Mouse (Mus musculus): Measurements from ENCODE around the gene Crlf1. TPM values are rescaled to one million over a fixed set of nuclear protein-coding genes. Genes with fewer than 3 reads are reported as not detected.

Gene Crlf1
- polyA plus RNA-seq, 1 experiment: 27.7 TPM

DNA sequence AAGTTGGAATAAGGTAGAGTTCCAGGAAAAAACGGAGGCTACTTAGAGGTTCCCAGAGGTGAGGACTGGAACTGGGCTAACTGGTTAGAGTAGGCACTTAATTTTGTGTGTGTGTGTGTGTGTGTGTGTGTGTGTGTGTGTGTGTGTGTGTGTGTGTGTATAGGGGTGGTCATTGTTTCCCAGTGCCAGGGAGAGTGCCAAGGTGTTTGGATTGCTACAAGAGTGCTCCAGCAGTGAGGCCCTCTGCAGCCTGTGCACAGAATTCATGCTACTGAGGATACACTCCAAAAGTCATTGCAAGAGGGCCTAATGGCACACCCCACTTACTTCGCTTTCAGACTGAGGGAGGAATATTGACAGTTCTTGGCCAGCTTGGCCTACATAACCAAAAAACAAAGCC, 10.0 kb upstream of the Crlf1 start:
- peaks cover 2% of the 10 kb centered on the region for H3K4me1 ChIP-seq (ENCODE audit: control insufficient read depth, insufficient read depth, low read length)
- 55% methylated on average over 2 of the region's 2 CpGs for WGBS
- DNase-seq: no peak
- H3K4me3 ChIP-seq (replicated peaks; ENCODE audit: extremely low read depth, low read depth, low read length): no peak overlapping the region
- TF ChIP-seq POLR2A (IDR thresholded peaks at IDR 0.05; ENCODE audit: borderline replicate concordance, extremely low read depth, low read depth, low read length) (no peak), CTCF (IDR thresholded peaks at IDR 0.05; ENCODE audit: insufficient read depth, low read length) (no peak)

DNA sequence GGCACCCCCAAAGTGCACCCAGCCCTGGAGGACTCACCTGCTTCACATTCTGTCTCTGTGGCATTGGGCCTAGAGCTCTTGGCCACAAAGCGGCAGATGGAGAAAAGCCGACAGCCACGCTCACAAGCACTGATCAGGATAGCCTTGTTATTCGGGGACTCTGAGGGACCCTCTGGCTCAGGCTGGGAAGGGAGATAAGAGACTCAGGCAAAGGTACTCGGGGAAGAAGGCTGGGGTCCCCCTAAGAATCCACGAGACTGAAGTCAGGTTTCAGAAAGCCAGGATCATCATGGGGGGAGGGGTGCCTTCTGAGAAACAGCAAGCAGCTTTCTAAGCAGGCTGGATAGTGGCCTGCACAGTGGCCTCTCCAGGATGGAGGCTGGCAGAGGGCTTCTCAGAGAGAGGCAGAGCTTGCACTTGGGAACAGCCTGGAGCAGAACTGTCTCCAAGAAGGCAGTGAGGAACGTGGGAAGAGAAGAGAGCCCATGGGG, 6.7 kb upstream of the Crlf1 start:
- Histone ChIP-seq H3K4me3 (replicated peaks; ENCODE audit: extremely low read depth, low read depth, low read length) (no peak overlapping the region), H3K4me1 (ENCODE audit: control insufficient read depth, insufficient read depth, low read length) (peaks cover 13% of the 10 kb centered on the region)
- DNase-seq: no peak
- no peak for TF ChIP-seq CTCF (IDR thresholded peaks at IDR 0.05; ENCODE audit: insufficient read depth, low read length)
- no peak for TF ChIP-seq POLR2A (IDR thresholded peaks at IDR 0.05; ENCODE audit: borderline replicate concordance, extremely low read depth, low read depth, low read length)
- WGBS: 59% methylated on average over 7 of the region's 7 CpGs

DNA sequence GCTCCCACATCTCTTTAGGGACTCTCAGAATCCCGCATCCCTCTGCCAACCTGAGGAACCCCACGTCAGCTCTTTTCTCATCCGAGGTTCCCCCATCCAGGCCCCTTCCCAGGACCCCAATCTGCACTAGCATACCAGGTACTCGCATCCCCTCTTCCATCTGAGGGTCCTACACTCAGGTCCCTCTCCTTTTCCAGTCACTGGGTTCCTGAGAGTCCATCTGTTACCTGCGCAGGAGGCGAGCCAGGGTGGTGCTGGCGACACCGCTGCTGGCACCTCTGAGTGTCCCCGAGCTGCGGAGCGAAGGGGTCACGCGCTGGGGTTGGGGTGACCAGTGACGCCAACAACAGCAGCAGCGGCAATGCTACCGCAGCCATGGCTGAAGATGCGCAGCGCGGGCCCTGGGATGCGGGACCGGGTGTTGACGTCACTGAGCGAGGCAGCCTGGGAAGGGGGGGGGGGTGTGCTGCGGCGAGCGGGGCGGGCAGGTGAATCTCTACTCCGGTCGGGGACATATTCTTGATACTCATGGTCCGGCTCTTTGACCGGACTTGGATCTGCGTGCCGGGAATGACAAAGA, 5.9 kb upstream of the Crlf1 start, which contains the start of gene Tmem59l:
Tmem59l (minus strand) TSS at position 418 of the 580 bp plus-strand sequence.
- no peak within 1 kb of the TSS for H3K4me3 ChIP-seq (replicated peaks; ENCODE audit: extremely low read depth, low read depth, low read length)
- TF ChIP-seq CTCF (IDR thresholded peaks at IDR 0.05; ENCODE audit: insufficient read depth, low read length) (no peak), POLR2A (IDR thresholded peaks at IDR 0.05; ENCODE audit: borderline replicate concordance, extremely low read depth, low read depth, low read length) (no peak)
- WGBS: 20% methylated on average over 33 of the region's 33 CpGs

DNA sequence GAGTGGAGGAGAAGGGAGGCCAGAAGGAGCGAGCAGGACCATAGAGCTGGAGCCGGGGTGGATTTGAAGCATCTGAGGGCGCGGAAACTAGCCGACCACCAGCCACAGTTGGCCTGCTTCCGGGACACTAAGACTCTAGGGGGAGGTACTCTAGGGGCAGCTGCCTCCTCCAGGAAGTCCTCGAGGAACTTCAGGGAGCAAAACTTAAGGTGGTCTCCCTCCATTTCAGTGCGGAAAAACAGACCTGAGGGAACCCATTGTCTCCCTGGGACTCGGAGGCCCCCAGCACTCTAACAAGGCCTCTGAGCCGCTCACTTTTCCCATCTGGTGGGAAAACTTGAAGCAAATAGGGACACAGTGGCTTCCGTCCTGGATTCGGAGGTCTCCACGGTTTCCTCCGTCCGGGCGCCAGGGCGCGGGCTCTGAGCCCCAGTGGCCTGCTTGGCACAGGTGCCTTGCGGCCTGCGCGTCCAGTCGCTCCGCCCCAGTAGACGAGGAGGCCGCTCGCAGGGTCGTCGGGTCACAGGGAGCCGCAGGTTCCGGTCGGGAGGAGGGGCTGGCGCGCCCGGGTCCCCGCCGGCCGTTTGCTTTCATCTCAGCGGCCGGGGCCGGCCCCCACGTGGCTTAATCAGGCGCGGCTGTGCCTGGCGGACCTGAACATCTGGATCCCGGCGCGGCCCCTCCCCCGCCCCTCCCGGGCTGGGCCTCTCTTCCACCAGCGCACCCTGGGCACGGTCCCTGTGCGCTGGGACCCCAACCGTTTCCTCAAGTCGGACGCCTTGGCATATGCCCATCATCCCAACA, 4.8 kb upstream of the Crlf1 start:
- no peak overlapping the region for H3K4me3 ChIP-seq (replicated peaks; ENCODE audit: extremely low read depth, low read depth, low read length)
- TF ChIP-seq POLR2A (IDR thresholded peaks at IDR 0.05; ENCODE audit: borderline replicate concordance, extremely low read depth, low read depth, low read length): no peak
- TF ChIP-seq CTCF (IDR thresholded peaks at IDR 0.05; ENCODE audit: insufficient read depth, low read length): no peak
- WGBS: 6% methylated on average over 54 of the region's 55 CpGs
- DNase-seq: peak; percentile 63
- peaks cover 13% of the 10 kb centered on the region for H3K4me1 ChIP-seq (ENCODE audit: control insufficient read depth, insufficient read depth, low read length)

More for the DNA sequence above, 5.9 kb upstream of the Crlf1 start, which contains the start of gene Tmem59l:
- peaks cover 13% of the 10 kb centered on the region for H3K4me1 ChIP-seq (ENCODE audit: control insufficient read depth, insufficient read depth, low read length)
- DNase-seq: no peak

DNA sequence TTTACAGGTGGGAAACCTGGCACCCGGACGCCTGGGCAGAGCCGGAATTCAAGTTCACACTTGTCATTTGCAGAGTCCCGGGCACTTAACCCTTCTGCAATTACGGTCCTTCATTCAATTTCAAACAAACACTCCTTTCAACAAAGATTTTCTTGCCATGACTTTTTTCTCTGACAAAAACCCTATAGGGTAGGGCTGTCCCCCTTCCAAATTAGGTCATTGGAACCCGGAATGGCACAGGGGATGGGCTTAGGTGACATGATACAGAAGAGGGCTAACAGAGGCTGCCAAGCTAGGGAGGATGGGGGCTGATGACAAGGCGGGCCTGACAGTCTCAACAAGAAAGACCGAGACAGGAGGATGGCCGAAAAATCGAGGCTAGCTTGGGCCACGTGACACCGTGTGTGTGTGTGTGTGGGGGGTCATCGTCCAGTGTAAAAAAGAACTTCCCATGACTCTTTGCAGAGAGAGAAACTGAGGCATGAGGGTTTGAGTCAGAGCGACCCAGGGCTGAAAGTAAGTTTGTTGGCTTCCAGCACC, 4.0 kb upstream of the Crlf1 start:
- no peak for TF ChIP-seq CTCF (IDR thresholded peaks at IDR 0.05; ENCODE audit: insufficient read depth, low read length)
- peaks cover 16% of the 10 kb centered on the region for H3K4me1 ChIP-seq (ENCODE audit: control insufficient read depth, insufficient read depth, low read length)
- WGBS: 6% methylated on average over 14 of the region's 14 CpGs
- no peak for DNase-seq
- no peak overlapping the region for H3K4me3 ChIP-seq (replicated peaks; ENCODE audit: extremely low read depth, low read depth, low read length)

DNA sequence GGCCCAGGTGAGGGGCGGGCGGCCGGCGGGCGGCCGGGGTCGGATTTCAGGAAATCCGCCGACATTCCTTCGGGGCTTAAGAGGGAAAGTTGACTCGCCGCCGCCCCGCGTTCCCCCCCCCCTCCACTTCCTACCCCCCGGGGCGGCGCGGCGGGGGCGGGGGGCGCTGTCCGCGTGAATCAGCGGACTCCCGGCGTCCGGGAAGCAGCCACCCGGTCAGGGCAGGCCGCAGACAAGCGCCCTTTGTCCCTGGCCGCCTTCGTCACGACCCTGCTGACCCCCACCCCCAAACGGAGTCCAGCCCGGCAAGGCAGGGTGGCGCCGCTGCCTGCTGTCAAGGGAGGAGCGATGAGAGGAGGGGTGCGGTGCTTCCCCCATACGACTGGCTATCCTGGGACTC, 3.4 kb upstream of the Crlf1 start:
- H3K4me1 ChIP-seq (ENCODE audit: control insufficient read depth, insufficient read depth, low read length): peaks cover 16% of the 10 kb centered on the region
- WGBS: 2% methylated on average over 38 of the region's 41 CpGs
- TF ChIP-seq CTCF (IDR thresholded peaks at IDR 0.05; ENCODE audit: insufficient read depth, low read length) (no peak), POLR2A (IDR thresholded peaks at IDR 0.05; ENCODE audit: borderline replicate concordance, extremely low read depth, low read depth, low read length) (no peak)
- DNase-seq: no peak
- H3K4me3 ChIP-seq (replicated peaks; ENCODE audit: extremely low read depth, low read depth, low read length): peak overlapping the region; percentile 27

DNA sequence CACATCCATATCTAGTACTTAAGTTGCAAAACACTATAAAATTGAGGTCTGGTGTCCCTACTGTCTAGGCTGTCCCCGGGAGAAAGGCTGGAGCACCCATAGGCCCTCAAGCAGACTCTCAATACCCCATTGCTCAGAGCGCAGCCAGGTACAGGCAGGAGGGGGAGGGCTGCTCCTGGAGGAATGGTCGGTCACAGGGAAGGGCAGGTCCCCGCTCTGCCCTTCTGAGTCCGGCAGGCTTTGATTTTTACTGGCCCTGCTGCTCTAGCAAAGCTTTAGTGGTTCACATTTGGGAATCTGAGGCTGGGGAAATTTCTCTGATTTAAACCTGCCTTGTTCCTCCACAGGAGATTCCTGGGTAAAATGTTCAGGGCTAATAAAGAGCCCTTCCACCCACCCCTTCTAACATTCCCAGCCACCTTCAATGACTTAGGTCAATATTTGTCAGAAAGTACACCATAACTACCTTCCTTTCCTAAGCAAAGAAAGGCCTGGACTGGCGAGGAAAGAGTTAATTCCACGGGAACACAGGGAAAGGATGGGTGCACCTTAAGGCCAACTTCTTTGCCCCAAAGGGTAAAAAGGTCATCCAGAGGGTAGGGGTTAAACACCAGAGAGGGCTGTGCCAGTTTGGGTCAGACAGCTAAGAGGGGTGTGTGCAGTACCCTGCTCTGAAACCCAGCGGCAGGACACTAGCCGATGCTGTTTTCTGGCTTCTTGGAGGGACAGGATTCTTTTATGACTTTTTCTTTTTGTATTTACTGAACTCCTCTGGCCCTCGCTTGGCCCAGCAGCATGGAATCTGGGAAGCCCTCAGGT, 2.7 kb upstream of the Crlf1 start:
- peak; percentile 64 for DNase-seq
- no peak overlapping the region for H3K4me3 ChIP-seq (replicated peaks; ENCODE audit: extremely low read depth, low read depth, low read length)
- peaks cover 16% of the 10 kb centered on the region for H3K4me1 ChIP-seq (ENCODE audit: control insufficient read depth, insufficient read depth, low read length)
- 24% methylated on average over 10 of the region's 10 CpGs for whole genome bisulfite sequencing
- TF ChIP-seq POLR2A (IDR thresholded peaks at IDR 0.05; ENCODE audit: borderline replicate concordance, extremely low read depth, low read depth, low read length) (no peak), CTCF (IDR thresholded peaks at IDR 0.05; ENCODE audit: insufficient read depth, low read length) (no peak)

DNA sequence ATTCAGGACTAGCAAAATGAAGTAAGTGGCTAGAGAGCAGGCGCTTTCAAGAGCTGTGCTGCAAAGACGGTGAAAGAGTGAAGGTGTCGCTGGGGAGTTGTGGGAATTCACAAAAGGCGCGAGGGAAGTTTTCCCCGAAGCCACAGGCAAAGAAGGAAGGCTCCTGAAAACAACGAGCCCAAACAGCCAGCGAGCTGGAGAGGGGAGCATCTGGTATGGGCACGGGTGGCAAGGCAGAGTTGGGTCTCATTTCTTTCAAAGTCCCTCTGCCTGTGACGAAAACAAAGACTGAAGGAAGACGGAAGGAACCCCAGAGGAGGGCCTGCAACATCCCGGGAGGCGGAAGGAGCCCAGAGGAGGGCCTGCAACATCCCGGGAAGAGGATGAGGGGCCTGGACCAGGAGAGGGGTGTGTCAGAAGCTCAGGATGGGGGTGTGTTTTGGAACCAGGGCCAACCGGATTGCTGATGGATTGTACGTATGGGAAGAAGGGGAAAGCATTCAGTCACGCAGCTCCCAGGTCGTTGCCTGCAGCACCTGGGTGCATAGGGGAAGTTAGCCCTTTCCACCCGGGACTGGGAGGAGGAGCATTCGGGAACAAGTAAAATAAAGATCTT, 2.0 kb upstream of the Crlf1 start:
- Histone ChIP-seq H3K4me3 (replicated peaks; ENCODE audit: extremely low read depth, low read depth, low read length) (no peak overlapping the region), H3K4me1 (ENCODE audit: control insufficient read depth, insufficient read depth, low read length) (peaks cover 16% of the 10 kb centered on the region)
- no peak for DNase-seq
- TF ChIP-seq POLR2A (IDR thresholded peaks at IDR 0.05; ENCODE audit: borderline replicate concordance, extremely low read depth, low read depth, low read length) (no peak), CTCF (IDR thresholded peaks at IDR 0.05; ENCODE audit: insufficient read depth, low read length) (no peak)
- WGBS: 8% methylated on average over 20 of the region's 20 CpGs

All from lung, adult 2 months (tissue).